Mouse (Mus musculus) CD8-positive naive resting alpha-beta T cell, adult 2 months (primary cell): ENCODE measurements around the gene Dok3.

ENCODE experiments used
- DNase-seq, 2 experiments: peaks; one replicate each; pipeline ENCODE4 v3.0.0; 2022; ENCODE audit warnings: low read depth in 2 of 2, low spot score in 2 of 2

Gene Dok3

GRCm38 (mm10) chr13:55479008-55479407 lies 50.1 kb downstream of the Dok3 start:
- no peak for DNase-seq

- no peak for DNase-seq
Measured at GRCm38 (mm10) chr13:55478036-55478435, 51.1 kb downstream of the Dok3 start.

GRCm38 (mm10) chr13:55477492-55477891 lies 51.6 kb downstream of the Dok3 start:
- DNase-seq: no peak

- no peak for DNase-seq
Measured at GRCm38 (mm10) chr13:55476256-55476655, 52.8 kb downstream of the Dok3 start.

GRCm38 (mm10) chr13:55475750-55476149 lies 53.3 kb downstream of the Dok3 start:
- no peak for DNase-seq

- DNase-seq: no peak
Measured at GRCm38 (mm10) chr13:55474621-55475069, 54.5 kb downstream of the Dok3 start.

GRCm38 (mm10) chr13:55473961-55474360 lies 55.1 kb downstream of the Dok3 start:
- DNase-seq: no peak
